Mouse (Mus musculus) subcutaneous adipose tissue, adult 2 months (tissue): ENCODE results near the gene Ccdc6. TPM values are rescaled to one million over a fixed set of nuclear protein-coding genes. Genes with fewer than 3 reads are reported as not detected.

ENCODE experiments used
- polyA plus RNA-seq: library from polyadenylated mRNA; depleted of rRNA; stranded (reverse); fragments of >200 nt; gene quantifications from 2 replicates; pipeline ENCODE4 v1.2.3, GENCODE M21; 2012; ENCODE audit warnings: low replicate concordance; rRNA removed

Ccdc6 gene
- polyA plus RNA-seq = 26.3 and 32.1 TPM in 2 replicates

GRCm38 (mm10) chr10:70096366-70097188 lies at the start of gene Ccdc6:
Ccdc6 (plus strand) TSS chr10:70097121.

GRCm38 (mm10) chr10:70204505-70205399 lies 107.8 kb downstream of the Ccdc6 start, which contains the start of gene Mrln:
Mrln (plus strand) TSS chr10:70204664.

Other genes with a start within 250 kb of the Ccdc6 start
- 0.85 TPM in 1 of 2 replicates, not detected in the other for gene Mrln, start 107.5 kb downstream of the Ccdc6 start, polyA plus RNA-seq
- 4.0 and 12.9 TPM in 2 replicates for gene Slc16a9, start 148.0 kb downstream of the Ccdc6 start, polyA plus RNA-seq